Mouse (Mus musculus): ENCODE results near the gene 5530400C23Rik. TPM values are rescaled to one million over a fixed set of nuclear protein-coding genes. Genes with fewer than 3 reads are reported as not detected.

Gene 5530400C23Rik
- total and polyA plus RNA-seq, 3 experiments, result not detected

Other genes with a start within 250 kb of the 5530400C23Rik start
- not detected in 2 replicates for gene Tas2r140, start 236.4 kb upstream of the 5530400C23Rik start, total RNA-seq (2012; rRNA removed)
- gene Tas2r140, start 236.4 kb upstream of the 5530400C23Rik start, total RNA-seq (2014; rRNA removed), result not detected in 2 replicates
- not detected in 2 replicates for gene Tas2r140, start 236.4 kb upstream of the 5530400C23Rik start, polyA plus RNA-seq (2012; ENCODE audit: insufficient read length, low read depth)
- gene Smim10l1, start 187.3 kb upstream of the 5530400C23Rik start, total RNA-seq (2012; rRNA removed), result 29.1 and 33.3 TPM in 2 replicates
- 60.3 and 65.5 TPM in 2 replicates for gene Smim10l1, start 187.3 kb upstream of the 5530400C23Rik start, total RNA-seq (2014; rRNA removed)
- gene Smim10l1, start 187.3 kb upstream of the 5530400C23Rik start, polyA plus RNA-seq (2012; ENCODE audit: insufficient read length, low read depth), result 33.7 and 40.6 TPM in 2 replicates

Measured in CH12.LX (cell line).